Mouse (Mus musculus): Measurements from ENCODE around the gene Gabbr2. TPM values are rescaled to one million over a fixed set of nuclear protein-coding genes. Genes with fewer than 3 reads are reported as not detected.

The Gabbr2 gene
- polyA plus RNA-seq, 1 experiment from 2014 or later, result 13.3 TPM

DNA sequence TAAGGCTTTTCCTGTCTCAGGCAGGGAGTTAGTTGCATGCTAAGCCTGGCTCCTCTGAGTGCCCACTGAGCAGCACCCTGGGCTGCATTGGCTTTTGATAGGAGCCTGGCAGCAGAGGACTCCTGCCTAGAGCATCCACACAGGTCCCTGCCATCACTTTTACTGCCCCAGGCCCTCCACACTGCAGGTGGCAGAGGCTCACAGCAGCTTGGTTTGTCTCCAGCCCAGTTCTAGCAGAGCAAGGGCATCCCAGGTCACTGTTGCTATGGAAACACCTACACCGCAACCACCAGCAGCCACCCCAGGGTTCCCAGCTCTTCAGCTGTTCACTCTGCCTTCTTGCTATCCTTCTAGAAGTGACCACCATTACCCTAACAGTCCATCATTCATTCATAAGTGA is 263.4 kb downstream of the Gabbr2 start:
- H3K4me1 ChIP-seq (ENCODE audit: control insufficient read depth, insufficient read depth, low read depth, low read length), result peaks cover 29% of the 10 kb centered on the region
- no peak overlapping the region for H3K9ac ChIP-seq (ENCODE audit: low read depth, low read length)
- no peaks in the 10 kb centered on the region for H3K9me3 ChIP-seq (ENCODE audit: control insufficient read depth, low read length)
- 21% methylated on average over 1 of the region's 1 CpGs for WGBS
- no peak overlapping the region for H3K4me2 ChIP-seq (ENCODE audit: low read length)
- no peaks in the 10 kb centered on the region for H3K27me3 ChIP-seq (replicated peaks; ENCODE audit: control insufficient read depth, insufficient read depth, low read length)
- no peak overlapping the region for H3K4me3 ChIP-seq (ENCODE audit: low read length)
- peak overlapping the region; percentile 51; the same call in 1 of the 2 replicates for H3K27ac ChIP-seq (ENCODE audit: low read depth, low read length)
- no peaks in the 10 kb centered on the region for H3K36me3 ChIP-seq (ENCODE audit: control insufficient read depth, insufficient read depth, low read length)
- ATAC-seq, result peak; percentile 34; the same call in 1 of the 2 replicates

GRCm38 (mm10) chr4:46727153-46727552 is 264.5 kb downstream of the Gabbr2 start:
- ATAC-seq, result no peak
- Histone ChIP-seq H3K4me3 (ENCODE audit: low read length) (no peak overlapping the region), H3K4me2 (ENCODE audit: low read length) (no peak overlapping the region), H3K36me3 (ENCODE audit: control insufficient read depth, insufficient read depth, low read length) (no peaks in the 10 kb centered on the region), H3K27me3 (replicated peaks; ENCODE audit: control insufficient read depth, insufficient read depth, low read length) (no peaks in the 10 kb centered on the region), H3K4me1 (ENCODE audit: control insufficient read depth, insufficient read depth, low read depth, low read length) (peaks cover 29% of the 10 kb centered on the region), H3K9me3 (ENCODE audit: control insufficient read depth, low read length) (no peaks in the 10 kb centered on the region), H3K27ac (ENCODE audit: low read depth, low read length) (no peak overlapping the region), H3K9ac (ENCODE audit: low read depth, low read length) (no peak overlapping the region)
- WGBS, result 56% methylated on average over 11 of the region's 11 CpGs

DNA sequence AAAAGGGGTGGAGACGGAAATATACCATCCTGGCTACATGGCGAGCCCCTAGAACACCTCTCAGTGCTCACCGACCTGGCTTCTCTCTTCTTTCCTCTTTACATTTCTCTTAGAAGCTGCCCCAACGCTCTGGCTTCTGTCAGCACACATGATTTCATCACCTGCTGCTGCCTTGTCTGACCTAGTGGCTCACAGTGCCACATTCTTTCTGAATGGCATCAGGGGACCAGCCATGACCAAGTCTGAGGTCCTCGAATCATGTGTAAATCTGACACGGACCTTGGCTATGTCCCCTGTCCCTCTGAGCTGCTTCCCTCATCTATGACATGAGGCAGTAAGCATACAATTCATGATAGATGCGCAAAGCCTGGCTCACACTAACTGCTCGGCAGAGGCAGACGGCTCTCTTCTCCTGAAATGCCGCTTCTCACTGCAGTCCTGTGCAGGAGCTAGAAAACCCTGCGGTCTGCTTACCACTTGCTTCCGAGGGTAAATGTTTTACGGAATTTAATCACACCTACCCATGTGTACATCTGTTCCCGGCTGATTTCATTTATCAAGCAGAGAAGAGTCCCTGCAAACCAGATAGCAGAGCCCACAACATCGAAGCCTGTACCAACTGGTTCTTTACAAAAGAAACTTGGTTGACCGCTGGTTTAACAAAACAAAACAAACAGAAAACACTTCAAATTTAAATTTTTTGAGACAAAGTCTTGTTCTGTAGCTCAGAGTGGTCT is 270.7 kb downstream of the Gabbr2 start:
- H3K36me3 ChIP-seq (ENCODE audit: control insufficient read depth, insufficient read depth, low read length), result no peaks in the 10 kb centered on the region
- no peak overlapping the region for H3K4me3 ChIP-seq (ENCODE audit: low read length)
- H3K4me2 ChIP-seq (ENCODE audit: low read length), result no peak overlapping the region
- 0 out of 2 replicates have a peak, but pooled peaks cover 2% of the 10 kb centered on the region for H3K27me3 ChIP-seq (replicated peaks; ENCODE audit: control insufficient read depth, insufficient read depth, low read length)
- ATAC-seq, result no peak
- no peaks in the 10 kb centered on the region for H3K9me3 ChIP-seq (ENCODE audit: control insufficient read depth, low read length)
- 86% methylated on average over 16 of the region's 16 CpGs for WGBS
- H3K4me1 ChIP-seq (ENCODE audit: control insufficient read depth, insufficient read depth, low read depth, low read length), result no peaks in the 10 kb centered on the region
- H3K9ac ChIP-seq (ENCODE audit: low read depth, low read length), result no peak overlapping the region
- no peak overlapping the region for H3K27ac ChIP-seq (ENCODE audit: low read depth, low read length)

DNA sequence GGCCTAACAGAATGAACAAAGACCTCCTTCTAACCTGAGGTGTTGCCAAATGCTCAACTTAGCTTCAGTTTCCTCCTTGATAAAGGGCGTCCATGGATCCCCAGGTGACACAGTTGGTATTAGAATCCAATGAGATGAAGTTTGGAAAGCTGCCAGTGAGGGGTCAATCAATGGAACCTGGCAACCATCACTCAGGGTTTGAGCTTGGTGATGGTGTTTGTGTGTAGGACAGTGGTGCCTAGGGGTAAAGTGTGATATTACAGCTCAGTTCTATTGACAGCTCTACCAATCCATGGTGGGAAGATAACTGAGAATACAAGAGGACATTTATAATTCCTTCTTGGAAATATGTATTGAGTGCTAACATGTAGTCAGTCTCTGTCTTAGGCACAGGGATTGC is 271.6 kb downstream of the Gabbr2 start:
- Histone ChIP-seq H3K9ac (ENCODE audit: low read depth, low read length) (no peak overlapping the region), H3K4me1 (ENCODE audit: control insufficient read depth, insufficient read depth, low read depth, low read length) (no peaks in the 10 kb centered on the region), H3K9me3 (ENCODE audit: control insufficient read depth, low read length) (no peaks in the 10 kb centered on the region), H3K4me2 (ENCODE audit: low read length) (no peak overlapping the region), H3K27ac (ENCODE audit: low read depth, low read length) (no peak overlapping the region), H3K27me3 (replicated peaks; ENCODE audit: control insufficient read depth, insufficient read depth, low read length) (0 out of 2 replicates have a peak, but pooled peaks cover 2% of the 10 kb centered on the region), H3K4me3 (ENCODE audit: low read length) (no peak overlapping the region), H3K36me3 (ENCODE audit: control insufficient read depth, insufficient read depth, low read length) (no peaks in the 10 kb centered on the region)
- ATAC-seq, result no peak
- WGBS, result 53% methylated on average over 1 of the region's 1 CpGs

DNA sequence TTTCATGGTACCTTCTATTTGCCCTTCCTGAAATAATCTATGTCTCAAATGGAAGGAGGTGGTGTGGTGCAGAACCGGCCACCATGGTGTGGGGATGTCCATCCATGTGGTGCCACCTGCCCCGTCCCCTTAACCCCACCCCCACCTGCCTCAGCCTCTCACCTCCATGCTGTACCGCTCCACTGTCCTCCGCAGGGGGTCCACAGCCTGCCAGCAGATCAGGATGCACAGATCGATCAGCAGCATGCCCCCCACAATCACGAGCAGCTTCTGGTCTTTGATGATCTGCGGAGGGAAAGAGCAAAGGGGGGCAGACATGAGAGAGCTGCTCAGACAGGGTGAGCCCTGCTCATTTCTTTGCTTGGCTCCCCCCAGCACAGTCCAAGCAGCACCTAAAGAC is 273.0 kb downstream of the Gabbr2 start:
- Histone ChIP-seq H3K4me3 (ENCODE audit: low read length) (no peak overlapping the region), H3K27ac (ENCODE audit: low read depth, low read length) (no peak overlapping the region), H3K9me3 (ENCODE audit: control insufficient read depth, low read length) (no peaks in the 10 kb centered on the region), H3K27me3 (replicated peaks; ENCODE audit: control insufficient read depth, insufficient read depth, low read length) (0 out of 2 replicates have a peak, but pooled peaks cover 2% of the 10 kb centered on the region), H3K4me2 (ENCODE audit: low read length) (no peak overlapping the region), H3K4me1 (ENCODE audit: control insufficient read depth, insufficient read depth, low read depth, low read length) (no peaks in the 10 kb centered on the region), H3K9ac (ENCODE audit: low read depth, low read length) (no peak overlapping the region), H3K36me3 (ENCODE audit: control insufficient read depth, insufficient read depth, low read length) (0 out of 2 replicates have a peak, but pooled peaks cover 3% of the 10 kb centered on the region)
- no peak for ATAC-seq
- 40% methylated on average over 7 of the region's 7 CpGs for WGBS

- WGBS, result 45% methylated on average over 5 of the region's 5 CpGs
- ATAC-seq, result no peak
- no peak overlapping the region for H3K27ac ChIP-seq (ENCODE audit: low read depth, low read length)
- H3K9ac ChIP-seq (ENCODE audit: low read depth, low read length), result no peak overlapping the region
- H3K27me3 ChIP-seq (replicated peaks; ENCODE audit: control insufficient read depth, insufficient read depth, low read length), result 0 out of 2 replicates have a peak, but pooled peaks cover 2% of the 10 kb centered on the region
- no peak overlapping the region for H3K4me3 ChIP-seq (ENCODE audit: low read length)
- 0 out of 2 replicates have a peak, but pooled peaks cover 3% of the 10 kb centered on the region for H3K36me3 ChIP-seq (ENCODE audit: control insufficient read depth, insufficient read depth, low read length)
- no peak overlapping the region for H3K4me2 ChIP-seq (ENCODE audit: low read length)
- no peaks in the 10 kb centered on the region for H3K9me3 ChIP-seq (ENCODE audit: control insufficient read depth, low read length)
- H3K4me1 ChIP-seq (ENCODE audit: control insufficient read depth, insufficient read depth, low read depth, low read length), result no peaks in the 10 kb centered on the region
Measured at GRCm38 (mm10) chr4:46717156-46717555, 274.5 kb downstream of the Gabbr2 start.

- ATAC-seq, result no peak
Measured at GRCm38 (mm10) chr4:46716361-46716760, 275.3 kb downstream of the Gabbr2 start.

GRCm38 (mm10) chr4:46710523-46710922 is 281.1 kb downstream of the Gabbr2 start:
- Histone ChIP-seq H3K4me1 (ENCODE audit: control insufficient read depth, insufficient read depth, low read depth, low read length) (peaks cover 12% of the 10 kb centered on the region; the same call in 1 of the 2 replicates), H3K9ac (ENCODE audit: low read depth, low read length) (no peak overlapping the region), H3K27me3 (replicated peaks; ENCODE audit: control insufficient read depth, insufficient read depth, low read length) (no peaks in the 10 kb centered on the region), H3K36me3 (ENCODE audit: control insufficient read depth, insufficient read depth, low read length) (0 out of 2 replicates have a peak, but pooled peaks cover 3% of the 10 kb centered on the region), H3K9me3 (ENCODE audit: control insufficient read depth, low read length) (no peaks in the 10 kb centered on the region), H3K27ac (ENCODE audit: low read depth, low read length) (peak overlapping the region; percentile 33; the same call in 1 of the 2 replicates), H3K4me2 (ENCODE audit: low read length) (no peak overlapping the region), H3K4me3 (ENCODE audit: low read length) (no peak overlapping the region)
- peak; percentile 66 for ATAC-seq
- WGBS, result 44% methylated on average over 4 of the region's 4 CpGs

More at GRCm38 (mm10) chr4:46716361-46716760, 275.3 kb downstream of the Gabbr2 start:
- H3K9ac ChIP-seq (ENCODE audit: low read depth, low read length), result no peak overlapping the region
- WGBS, result 5% methylated on average over 1 of the region's 1 CpGs
- peaks cover 1% of the 10 kb centered on the region; the same call in 1 of the 2 replicates for H3K4me1 ChIP-seq (ENCODE audit: control insufficient read depth, insufficient read depth, low read depth, low read length)
- H3K9me3 ChIP-seq (ENCODE audit: control insufficient read depth, low read length), result no peaks in the 10 kb centered on the region
- H3K36me3 ChIP-seq (ENCODE audit: control insufficient read depth, insufficient read depth, low read length), result 0 out of 2 replicates have a peak, but pooled peaks cover 3% of the 10 kb centered on the region
- H3K27me3 ChIP-seq (replicated peaks; ENCODE audit: control insufficient read depth, insufficient read depth, low read length), result 0 out of 2 replicates have a peak, but pooled peaks cover 2% of the 10 kb centered on the region
- no peak overlapping the region for H3K4me2 ChIP-seq (ENCODE audit: low read length)
- H3K4me3 ChIP-seq (ENCODE audit: low read length), result no peak overlapping the region
- no peak overlapping the region for H3K27ac ChIP-seq (ENCODE audit: low read depth, low read length)

GRCm38 (mm10) chr4:46710018-46710417 is 281.7 kb downstream of the Gabbr2 start:
- WGBS, result 40% methylated on average over 6 of the region's 6 CpGs
- ATAC-seq, result 0 out of 2 replicates have a peak, but pooled peaks have one; percentile 10
- H3K4me3 ChIP-seq (ENCODE audit: low read length), result no peak overlapping the region
- H3K9me3 ChIP-seq (ENCODE audit: control insufficient read depth, low read length), result no peaks in the 10 kb centered on the region
- H3K4me1 ChIP-seq (ENCODE audit: control insufficient read depth, insufficient read depth, low read depth, low read length), result peaks cover 12% of the 10 kb centered on the region; the same call in 1 of the 2 replicates
- H3K9ac ChIP-seq (ENCODE audit: low read depth, low read length), result no peak overlapping the region
- no peaks in the 10 kb centered on the region for H3K27me3 ChIP-seq (replicated peaks; ENCODE audit: control insufficient read depth, insufficient read depth, low read length)
- no peak overlapping the region for H3K4me2 ChIP-seq (ENCODE audit: low read length)
- H3K27ac ChIP-seq (ENCODE audit: low read depth, low read length), result peak overlapping the region; percentile 9; the same call in 1 of the 2 replicates
- 0 out of 2 replicates have a peak, but pooled peaks cover 3% of the 10 kb centered on the region for H3K36me3 ChIP-seq (ENCODE audit: control insufficient read depth, insufficient read depth, low read length)
